Mouse (Mus musculus) stomach, embryonic 15.5 days (tissue): ENCODE data around the gene Amot. TPM values are rescaled to one million over a fixed set of nuclear protein-coding genes. Genes with fewer than 3 reads are reported as not detected.

ENCODE experiments used
- ATAC-seq: fragments of 200-750 bp; cut with Nextera tagmentation; 2 replicates; pipeline ENCODE4 v1.8.0; 2017; ENCODE audit warnings: low read depth, moderate number of reproducible peaks, moderate TSS enrichment; ENCODE audit not compliant: insufficient read depth, low FRiP score
- H3K27ac ChIP-seq: fragments of 300-500 bp; sonication (generic); 2 replicates; pipeline ENCODE4 v1.5.1; 2015; ENCODE audit warnings: mild to moderate bottlenecking, inconsistent platforms
- H3K27me3 ChIP-seq: fragments of 300-500 bp; sonication (generic); replicated peaks from 2 replicates; pipeline ENCODE4 v1.6.1; 2015; ENCODE audit warnings: inconsistent platforms
- H3K36me3 ChIP-seq: fragments of 300-500 bp; sonication (generic); 2 replicates; pipeline ENCODE4 v1.6.1; 2015; ENCODE audit warnings: inconsistent platforms
- H3K4me1 ChIP-seq: fragments of 300-500 bp; sonication (generic); 2 replicates; pipeline ENCODE4 v1.6.1; 2015; ENCODE audit warnings: inconsistent platforms
- H3K4me2 ChIP-seq: fragments of 300-500 bp; sonication (generic); 2 replicates; pipeline ENCODE4 v1.6.1; 2015; ENCODE audit warnings: mild to moderate bottlenecking, inconsistent platforms
- H3K4me3 ChIP-seq: fragments of 300-500 bp; sonication (generic); replicated peaks from 2 replicates; pipeline ENCODE4 v1.5.1; 2015; ENCODE audit warnings: inconsistent platforms
- H3K9ac ChIP-seq: fragments of 300-500 bp; sonication (generic); 2 replicates; pipeline ENCODE4 v1.6.1; 2015; ENCODE audit warnings: inconsistent platforms
- H3K9me3 ChIP-seq: fragments of 300-500 bp; sonication (generic); 2 replicates; pipeline ENCODE4 v1.6.1; 2016; ENCODE audit warnings: inconsistent platforms
- WGBS: fragments of 180-500 bp; shearing (Covaris S2); methylation state at CpG from one replicate; pipeline ENCODE4 v1.1.7; 2015; 5-methylcytosine and 5-hydroxymethylcytosine counted together
- polyA plus RNA-seq: library from polyadenylated mRNA; unstranded; fragments of >200 nt; fragmentation: Nextera tagmentation; extraction: Ambion mirVana; gene quantifications from 2 replicates; pipeline ENCODE4 v1.2.1, GENCODE M21; 2015

The Amot gene
- 14.1 and 17.4 TPM in 2 replicates for polyA plus RNA-seq

DNA sequence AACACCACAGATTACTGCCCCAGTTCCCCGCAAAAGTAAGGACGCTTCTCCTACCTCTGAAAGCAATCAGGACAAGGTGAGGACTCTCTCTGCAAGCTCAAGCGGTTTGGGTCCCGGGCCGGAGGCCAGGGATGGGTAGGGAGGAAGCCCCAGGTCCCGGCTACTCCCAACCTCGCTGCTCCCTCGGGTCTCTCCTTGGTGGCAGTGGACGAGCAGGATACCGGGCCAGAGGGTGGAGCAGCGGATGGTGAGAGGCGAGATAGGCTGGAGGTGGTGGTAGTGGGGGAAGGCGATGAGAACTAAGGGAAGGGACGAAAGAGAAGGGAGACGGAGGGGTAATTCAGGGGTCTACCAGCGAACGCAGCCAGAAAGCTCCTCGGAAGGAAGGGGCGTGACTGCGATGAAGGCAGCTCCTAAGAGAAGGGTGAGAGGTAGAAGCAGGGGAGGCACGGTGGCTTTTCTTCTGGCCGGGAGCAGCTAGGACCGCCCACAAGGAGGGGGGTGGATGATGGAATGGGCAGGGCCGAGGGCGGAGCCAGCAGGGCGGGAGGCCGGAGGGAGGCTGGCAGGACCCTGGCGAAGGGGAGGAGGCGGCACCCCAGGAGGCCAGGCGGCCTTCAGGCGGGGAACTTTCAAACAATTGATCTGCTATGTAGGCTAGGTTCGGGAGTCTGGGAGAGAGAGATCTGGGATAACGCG is at the start of gene Amot:
Amot (minus strand) TSS at position 465 of the 699 bp plus-strand sequence.
- WGBS = 14% methylated on average over 34 of the region's 34 CpGs
- H3K27me3 ChIP-seq = no peaks in the 10 kb centered on the region

DNA sequence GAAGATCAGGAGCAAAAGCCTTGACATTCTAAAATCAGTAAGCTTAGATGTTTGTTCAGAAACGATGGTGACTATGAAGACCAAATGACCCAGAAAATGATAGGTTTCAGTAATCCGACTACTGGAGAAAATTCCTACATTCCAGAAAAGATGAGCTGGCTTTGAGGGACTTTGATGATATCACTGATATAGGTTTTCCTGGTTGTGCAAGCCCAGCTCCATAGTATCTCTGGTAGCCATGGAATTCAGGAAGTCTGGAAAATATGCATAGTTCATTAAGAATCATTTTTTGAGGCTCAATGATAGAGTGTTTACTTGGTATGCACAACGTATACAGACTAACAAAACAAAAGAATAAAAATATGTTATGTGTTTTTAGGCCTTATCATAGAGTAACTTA is 40.1 kb upstream of the Amot start:
- no peak overlapping the region for H3K9ac ChIP-seq

More for the DNA sequence above, at the start of gene Amot:
- peak within 1 kb of the TSS; percentile 80 for H3K27ac ChIP-seq
- H3K4me1 ChIP-seq = no peaks in the 10 kb centered on the region
- H3K36me3 ChIP-seq = no peaks in the 10 kb centered on the region
- H3K4me3 ChIP-seq = peak within 1 kb of the TSS; percentile 54
- H3K4me2 ChIP-seq = peak within 1 kb of the TSS; percentile 64
- peak within 1 kb of the TSS; percentile 29 for H3K9ac ChIP-seq
- ATAC-seq = peak; percentile 92
- no peaks in the 10 kb centered on the region for H3K9me3 ChIP-seq

DNA sequence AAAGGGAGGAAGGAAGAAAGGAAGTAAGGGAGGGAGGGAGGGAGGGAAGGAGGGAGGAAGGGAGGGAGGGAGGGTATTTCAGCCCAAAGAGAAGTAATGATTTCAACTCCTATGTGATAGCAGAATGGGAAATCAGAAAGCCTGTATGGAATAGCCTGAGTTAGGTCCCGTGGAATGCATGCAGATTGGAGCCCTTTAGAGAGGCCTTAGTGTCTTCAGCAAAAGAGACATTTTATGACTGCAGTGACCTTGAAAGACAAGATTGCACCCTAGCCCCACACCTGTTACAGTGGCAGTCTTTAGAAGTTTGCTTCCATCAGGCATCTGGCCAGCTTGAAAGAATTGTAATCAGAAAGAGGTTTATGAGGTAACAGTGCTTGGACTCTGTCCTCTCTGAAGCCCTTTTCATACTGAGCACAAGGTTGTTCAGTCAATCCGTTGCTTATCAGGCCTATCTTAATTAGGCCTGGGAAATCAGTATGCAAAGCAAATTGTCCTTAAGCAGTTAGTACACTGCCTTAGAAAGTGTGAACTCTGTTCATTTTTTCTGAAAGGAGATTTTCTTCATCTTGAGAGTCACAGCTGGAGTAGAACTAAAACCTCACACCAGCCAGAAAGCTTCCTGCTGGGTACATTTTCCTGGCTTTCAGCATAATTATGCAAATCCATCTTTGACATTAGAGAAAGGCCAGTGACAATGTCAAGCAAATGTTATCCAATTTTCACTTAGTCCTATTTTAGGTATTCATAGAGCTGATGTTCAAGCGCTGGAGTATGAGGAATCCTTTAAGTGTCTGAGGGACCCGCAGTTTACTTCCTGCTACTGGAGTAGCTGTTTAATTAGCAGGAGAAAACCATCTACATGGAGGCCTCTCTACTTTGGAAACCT is 38.9 kb upstream of the Amot start:
- H3K4me3 ChIP-seq = no peak overlapping the region
- no peaks in the 10 kb centered on the region for H3K4me1 ChIP-seq
- no peak overlapping the region for H3K4me2 ChIP-seq
- H3K9ac ChIP-seq = no peak overlapping the region
- no peak overlapping the region for H3K27ac ChIP-seq
- H3K9me3 ChIP-seq = no peaks in the 10 kb centered on the region
- no peaks in the 10 kb centered on the region for H3K27me3 ChIP-seq
- no peak for ATAC-seq
- no peaks in the 10 kb centered on the region for H3K36me3 ChIP-seq
- whole genome bisulfite sequencing = 58% methylated on average over 4 of the region's 4 CpGs

More for the DNA sequence above, 40.1 kb upstream of the Amot start:
- WGBS = 83% methylated on average over 3 of the region's 3 CpGs
- Histone ChIP-seq H3K4me3 (no peak overlapping the region), H3K4me1 (no peaks in the 10 kb centered on the region), H3K9me3 (no peaks in the 10 kb centered on the region), H3K27me3 (no peaks in the 10 kb centered on the region), H3K4me2 (no peak overlapping the region), H3K27ac (no peak overlapping the region), H3K36me3 (no peaks in the 10 kb centered on the region)
- no peak for ATAC-seq

DNA sequence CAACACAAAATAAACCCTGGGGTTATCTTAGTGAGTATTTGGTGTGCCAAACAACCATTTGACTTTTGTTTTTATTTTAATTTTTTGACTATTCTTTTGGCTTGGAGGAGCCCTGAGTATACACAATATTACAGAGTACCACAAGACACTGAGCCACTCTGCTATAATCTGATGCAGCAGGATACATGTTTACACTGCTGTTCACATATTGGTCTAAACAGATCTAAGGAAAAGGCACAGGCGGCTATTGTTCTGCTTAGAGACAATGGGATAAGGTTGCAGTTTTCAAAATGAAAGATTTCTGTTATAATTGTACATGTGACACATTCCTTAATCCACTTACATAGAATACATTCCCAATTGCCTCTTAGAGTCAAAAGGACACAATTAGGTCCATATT is 36.1 kb upstream of the Amot start:
- Histone ChIP-seq H3K27me3 (no peaks in the 10 kb centered on the region), H3K9me3 (no peaks in the 10 kb centered on the region), H3K4me2 (no peak overlapping the region), H3K4me1 (no peaks in the 10 kb centered on the region), H3K4me3 (no peak overlapping the region), H3K27ac (no peak overlapping the region), H3K9ac (no peak overlapping the region), H3K36me3 (no peaks in the 10 kb centered on the region)
- WGBS = 75% methylated on average over 1 of the region's 1 CpGs
- no peak for ATAC-seq

DNA sequence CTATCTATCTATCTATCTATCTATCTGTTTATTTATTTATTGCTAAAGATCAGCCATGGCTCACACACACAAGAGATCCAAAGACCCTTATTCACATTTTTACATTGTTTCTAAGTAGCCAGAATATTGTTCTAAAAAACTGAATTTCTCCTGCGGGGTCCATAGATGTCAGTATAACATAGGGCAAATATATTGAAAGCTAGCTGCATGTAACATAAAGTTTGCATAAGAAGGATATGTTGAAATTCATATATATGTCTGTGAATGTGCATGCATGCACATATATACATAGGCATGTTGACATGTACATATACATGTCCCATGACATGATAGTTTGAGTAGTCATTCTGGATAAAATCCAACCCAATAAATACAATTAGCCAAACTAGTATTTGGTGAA is 35.3 kb upstream of the Amot start:
- no peak for ATAC-seq
- 85% methylated on average over 1 of the region's 1 CpGs for WGBS
- H3K4me1 ChIP-seq = no peaks in the 10 kb centered on the region
- no peaks in the 10 kb centered on the region for H3K36me3 ChIP-seq
- H3K27ac ChIP-seq = no peak overlapping the region
- no peaks in the 10 kb centered on the region for H3K9me3 ChIP-seq
- no peak overlapping the region for H3K9ac ChIP-seq
- H3K27me3 ChIP-seq = no peaks in the 10 kb centered on the region
- H3K4me3 ChIP-seq = no peak overlapping the region
- H3K4me2 ChIP-seq = no peak overlapping the region

DNA sequence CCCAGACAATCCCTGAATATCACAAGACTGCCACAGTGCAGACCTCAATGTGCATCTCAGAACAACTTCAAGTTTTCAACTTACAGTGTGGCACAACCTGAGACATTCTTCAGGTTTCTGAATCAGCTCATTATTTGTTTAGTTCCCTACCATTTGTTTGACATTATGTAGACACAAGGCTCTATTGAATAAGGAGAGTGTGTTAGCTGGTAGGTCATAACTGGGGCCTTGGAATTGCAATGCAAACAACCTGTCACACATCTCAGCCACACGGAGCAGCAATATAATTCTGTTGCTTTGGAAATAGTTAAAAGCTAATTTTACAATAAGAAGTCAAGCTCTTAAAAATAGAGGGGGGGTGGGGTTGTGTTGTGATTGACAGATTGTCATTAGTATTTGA is 24.6 kb upstream of the Amot start:
- Histone ChIP-seq H3K4me2 (no peak overlapping the region), H3K36me3 (no peaks in the 10 kb centered on the region), H3K4me1 (no peaks in the 10 kb centered on the region), H3K9ac (no peak overlapping the region), H3K4me3 (no peak overlapping the region), H3K27me3 (no peaks in the 10 kb centered on the region), H3K27ac (no peak overlapping the region), H3K9me3 (no peaks in the 10 kb centered on the region)
- ATAC-seq = no peak
- 61% methylated on average over 1 of the region's 1 CpGs for WGBS

DNA sequence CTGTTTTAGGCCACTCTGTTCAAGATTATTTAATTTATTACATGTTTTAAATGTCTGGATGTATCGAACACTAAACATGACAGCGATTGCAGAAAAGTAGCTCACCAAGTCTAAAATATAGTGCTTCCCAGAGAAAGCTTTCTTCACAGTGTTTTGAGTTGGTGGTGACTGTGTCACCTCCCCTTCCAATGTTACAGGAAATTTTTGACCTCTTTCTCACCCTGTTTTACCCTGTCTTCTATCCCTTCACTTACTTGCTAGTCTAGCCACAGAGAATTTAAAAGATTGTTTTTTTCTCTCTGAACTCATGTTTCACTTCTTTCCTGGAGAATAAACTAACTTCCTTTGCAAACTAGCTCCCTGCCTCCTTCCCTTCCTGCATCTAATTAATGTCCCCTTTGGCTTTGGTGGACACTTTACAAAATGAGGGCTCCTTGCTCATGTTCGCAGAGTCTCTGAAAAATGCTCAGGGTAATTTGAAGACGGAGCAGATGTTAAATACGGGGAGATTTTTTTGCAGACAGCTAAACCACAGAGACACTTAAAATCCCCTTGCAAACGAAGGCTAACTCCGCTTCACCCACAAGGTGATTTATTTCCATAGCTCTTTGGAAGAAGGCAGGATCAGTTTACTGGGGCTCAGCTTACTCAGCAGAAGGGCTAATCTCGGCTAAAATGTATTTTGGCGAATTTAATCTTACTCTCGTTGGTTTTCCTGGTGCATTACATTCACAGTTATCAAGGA is 11.5 kb upstream of the Amot start:
- no peak overlapping the region for H3K9ac ChIP-seq
- no peaks in the 10 kb centered on the region for H3K9me3 ChIP-seq
- H3K4me1 ChIP-seq = no peaks in the 10 kb centered on the region
- H3K36me3 ChIP-seq = no peaks in the 10 kb centered on the region
- no peaks in the 10 kb centered on the region for H3K27me3 ChIP-seq
- WGBS = 41% methylated on average over 10 of the region's 10 CpGs
- no peak for ATAC-seq
- H3K4me3 ChIP-seq = no peak overlapping the region
- peak overlapping the region; percentile 10; the same call in 1 of the 2 replicates for H3K4me2 ChIP-seq
- H3K27ac ChIP-seq = peak overlapping the region; percentile 48

DNA sequence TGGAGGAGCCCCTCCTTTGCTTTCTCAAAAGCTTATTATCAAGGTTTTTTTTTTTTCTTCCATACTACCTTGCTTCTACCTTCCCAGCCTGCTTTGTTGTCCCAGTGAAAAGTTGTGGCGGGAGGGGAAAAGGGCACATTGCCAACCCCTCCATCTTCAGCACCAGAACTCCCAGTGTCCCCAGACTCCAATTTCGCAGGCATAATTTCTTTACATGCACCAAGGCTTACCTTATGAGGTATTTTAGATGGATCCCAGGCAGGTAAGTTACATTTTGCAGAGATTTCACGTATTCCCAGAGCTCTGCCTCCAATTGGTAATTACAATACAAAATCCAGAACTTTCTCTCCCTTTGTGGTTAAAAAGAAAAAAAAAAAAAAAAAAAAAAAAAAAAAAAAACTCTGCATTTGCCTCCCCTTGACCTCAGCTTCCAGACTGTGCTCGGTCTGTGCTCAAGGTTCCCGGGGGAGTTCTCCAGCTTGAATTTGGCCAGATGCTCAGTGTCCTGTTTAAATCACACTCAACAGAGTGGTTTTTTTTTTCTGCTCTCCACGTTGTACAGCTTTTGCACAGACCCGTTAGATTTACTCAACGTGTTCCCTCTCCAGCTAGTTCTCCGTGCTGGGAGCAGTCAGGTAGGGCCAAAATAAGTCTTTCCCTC is 10.6 kb upstream of the Amot start:
- Histone ChIP-seq H3K36me3 (no peaks in the 10 kb centered on the region), H3K9me3 (no peaks in the 10 kb centered on the region), H3K27me3 (no peaks in the 10 kb centered on the region), H3K9ac (no peak overlapping the region), H3K27ac (no peak overlapping the region), H3K4me1 (no peaks in the 10 kb centered on the region), H3K4me2 (peak overlapping the region; percentile 10; the same call in 1 of the 2 replicates), H3K4me3 (no peak overlapping the region)
- 38% methylated on average over 9 of the region's 9 CpGs for WGBS
- ATAC-seq = no peak

DNA sequence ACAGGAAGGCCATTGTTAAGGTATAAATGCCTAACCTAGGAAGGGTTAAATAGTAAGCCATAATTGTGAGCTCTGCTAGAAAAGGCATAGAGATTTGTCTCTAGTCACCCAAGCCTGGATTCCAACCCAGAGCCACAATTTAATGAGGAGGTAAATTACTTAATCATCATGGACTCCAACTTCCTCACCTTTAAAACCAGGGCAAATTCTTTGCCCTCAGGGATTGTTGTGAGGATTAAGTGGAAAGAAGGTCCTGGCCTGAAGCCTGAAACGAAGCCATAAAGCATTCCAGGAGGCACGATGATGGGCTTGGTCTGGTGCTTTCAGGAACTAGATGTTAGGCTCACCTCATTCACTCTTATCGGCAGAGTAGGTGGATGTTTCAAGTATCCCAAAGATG is 5.7 kb upstream of the Amot start:
- WGBS = 43% methylated on average over 3 of the region's 3 CpGs
- no peaks in the 10 kb centered on the region for H3K36me3 ChIP-seq
- H3K4me2 ChIP-seq = no peak overlapping the region
- H3K27me3 ChIP-seq = no peaks in the 10 kb centered on the region
- no peak overlapping the region for H3K4me3 ChIP-seq
- no peak overlapping the region for H3K27ac ChIP-seq
- H3K4me1 ChIP-seq = no peaks in the 10 kb centered on the region
- H3K9ac ChIP-seq = no peak overlapping the region
- no peaks in the 10 kb centered on the region for H3K9me3 ChIP-seq
- no peak for ATAC-seq

DNA sequence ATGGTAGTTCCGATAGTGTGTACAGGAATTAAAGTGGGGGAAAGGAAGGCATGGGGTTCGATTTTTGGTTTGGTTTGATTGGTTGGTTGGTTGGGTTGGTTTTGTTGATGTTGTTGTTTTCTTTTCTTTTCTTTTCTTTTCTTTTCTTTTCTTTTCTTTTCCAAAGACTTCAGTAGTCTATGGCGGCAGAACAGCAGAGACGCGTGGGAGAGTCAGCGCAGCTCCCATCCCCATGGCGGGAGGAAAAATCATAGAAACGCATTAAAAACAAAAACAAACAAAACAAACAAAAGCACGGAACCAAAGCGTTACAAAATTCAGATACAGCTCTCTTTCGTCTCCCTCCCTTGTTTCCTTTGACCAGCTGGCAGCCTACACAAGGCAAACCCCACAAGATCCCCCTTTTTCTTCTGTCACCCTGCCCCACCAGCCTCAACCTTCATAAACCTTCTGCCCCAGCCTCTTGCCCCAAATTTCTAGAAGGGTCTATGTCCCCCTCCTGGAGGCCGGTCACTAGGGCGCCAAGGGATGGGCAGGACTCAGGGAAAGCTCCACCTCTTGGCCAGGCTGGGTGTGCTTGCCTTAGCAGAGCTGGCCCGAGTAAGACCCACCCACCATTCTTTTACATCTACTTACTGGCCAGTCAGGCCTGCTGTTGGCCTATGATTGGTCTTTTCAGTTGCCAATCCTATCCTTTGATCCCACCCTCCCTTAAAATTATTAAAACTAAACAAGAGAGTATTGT is 648 bp upstream of the Amot start:
- Histone ChIP-seq H3K36me3 (no peaks in the 10 kb centered on the region), H3K9ac (no peak overlapping the region), H3K4me3 (peak overlapping the region; percentile 54), H3K27me3 (no peaks in the 10 kb centered on the region), H3K4me2 (peak overlapping the region; percentile 64), H3K4me1 (no peaks in the 10 kb centered on the region), H3K27ac (peak overlapping the region; percentile 80), H3K9me3 (no peaks in the 10 kb centered on the region)
- 16% methylated on average over 14 of the region's 14 CpGs for WGBS
- peak; percentile 95 for ATAC-seq
